Mouse (Mus musculus) E14TG2a.4 (cell line): ENCODE results near the gene Rcan3.

Experiments
- H3K27me3 ChIP-seq: 2 replicates; pipeline ENCODE4 v1.6.1; 2014; ENCODE audit warnings: low read length, control low read depth; ENCODE audit not compliant: insufficient read depth
- H3K36me3 ChIP-seq: 2 replicates; pipeline ENCODE4 v1.6.1; 2014; ENCODE audit warnings: low read length, control low read depth; ENCODE audit not compliant: insufficient read depth
- H3K4me1 ChIP-seq: replicated peaks from 2 replicates; pipeline ENCODE4 v1.6.1; 2014; ENCODE audit warnings: low read depth, low read length, control low read depth
- H3K4me3 ChIP-seq: replicated peaks from 2 replicates; pipeline ENCODE4 v1.5.1; 2014; ENCODE audit warnings: mild to moderate bottlenecking, low read length
- H3K9me3 ChIP-seq: 2 replicates; pipeline ENCODE4 v1.6.1; 2014; ENCODE audit warnings: low read length, control low read depth
- CTCF ChIP-seq: conservative IDR thresholded peaks from 2 replicates; pipeline ENCODE4 v1.5.1; 2014; ENCODE audit warnings: low read length
- NANOG ChIP-seq: IDR thresholded peaks from 2 replicates; pipeline ENCODE4 v1.6.1; 2014; ENCODE audit warnings: borderline replicate concordance, low read length, mixed read lengths
- POU5F1 ChIP-seq: IDR thresholded peaks from 2 replicates; pipeline ENCODE4 v1.6.1; 2014; ENCODE audit warnings: low read length, borderline replicate concordance

Gene Rcan3

DNA sequence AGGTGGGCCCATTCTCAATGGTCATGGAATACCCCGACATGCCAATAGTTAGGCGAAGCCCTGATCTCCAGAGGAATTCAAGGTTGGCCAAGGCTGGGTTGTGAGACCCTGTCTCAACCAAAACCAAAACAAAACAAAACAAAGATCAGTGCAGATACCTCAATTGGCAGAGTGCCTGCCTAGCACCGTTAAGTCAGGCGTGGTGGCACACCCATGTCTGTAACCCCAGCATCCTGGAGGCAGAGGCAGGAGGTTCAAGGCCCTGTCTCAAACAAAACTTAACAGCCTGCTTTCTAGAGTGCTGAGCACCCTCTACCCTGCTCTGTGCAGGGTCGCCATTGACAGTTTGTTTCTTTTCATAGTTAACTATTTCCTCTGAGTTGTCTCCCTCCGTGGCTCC, 42.6 kb downstream of the Rcan3 start:
- no peaks in the 10 kb centered on the region for H3K27me3 ChIP-seq
- H3K4me1 ChIP-seq, result peaks cover 45% of the 10 kb centered on the region
- H3K9me3 ChIP-seq, result peaks cover 7% of the 10 kb centered on the region
- no peak overlapping the region for H3K4me3 ChIP-seq
- no peaks in the 10 kb centered on the region for H3K36me3 ChIP-seq
- no peak for TF ChIP-seq NANOG
- TF ChIP-seq CTCF, result no peak
- no peak for TF ChIP-seq POU5F1

DNA sequence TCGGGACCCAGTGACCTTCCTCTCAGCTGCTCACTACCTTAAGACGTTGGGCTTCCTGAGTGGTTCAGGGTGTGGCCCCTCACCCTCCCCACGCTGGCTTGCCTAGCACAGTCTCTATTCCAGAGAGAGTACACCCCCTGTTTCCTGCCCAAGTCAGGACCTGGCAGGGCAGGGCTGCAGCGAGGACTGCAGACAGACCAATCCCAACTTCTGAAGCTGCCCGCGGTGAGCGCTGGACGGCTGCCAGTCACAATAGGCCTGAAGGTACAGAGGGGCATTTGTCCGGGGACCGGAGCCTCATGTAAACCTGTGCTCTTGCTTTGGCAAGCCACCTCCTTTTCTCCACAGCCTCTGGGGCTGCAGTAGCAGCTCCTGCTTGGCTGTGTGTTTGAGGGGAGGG, 48.0 kb downstream of the Rcan3 start:
- no peak for TF ChIP-seq NANOG
- no peak for TF ChIP-seq POU5F1
- no peak for TF ChIP-seq CTCF
- H3K4me1 ChIP-seq, result peaks cover 59% of the 10 kb centered on the region
- H3K36me3 ChIP-seq, result no peaks in the 10 kb centered on the region
- H3K4me3 ChIP-seq, result peak overlapping the region; percentile 48
- no peaks in the 10 kb centered on the region for H3K9me3 ChIP-seq
- 0 out of 2 replicates have a peak, but pooled peaks cover 3% of the 10 kb centered on the region for H3K27me3 ChIP-seq

DNA sequence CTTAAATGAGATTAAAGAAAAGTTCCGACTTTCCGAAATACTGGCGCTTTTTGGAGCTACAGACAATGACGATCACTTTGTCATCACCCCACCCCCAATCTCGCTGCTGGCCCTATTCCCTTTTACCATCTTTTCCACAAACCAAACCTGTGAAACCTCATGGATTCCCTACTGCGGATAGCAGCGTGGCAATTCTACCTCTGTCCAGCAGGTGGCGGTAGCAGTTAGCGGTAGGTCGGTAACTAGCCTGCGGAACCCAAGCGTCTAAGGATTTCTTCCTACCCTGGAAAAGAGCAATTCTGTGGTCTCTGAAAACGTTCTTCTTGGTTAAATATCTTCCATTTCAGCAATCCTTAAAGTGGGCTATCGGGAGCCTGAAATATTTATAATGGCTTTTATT, 51.3 kb downstream of the Rcan3 start:
- Histone ChIP-seq H3K4me3 (no peak overlapping the region), H3K27me3 (0 out of 2 replicates have a peak, but pooled peaks cover 3% of the 10 kb centered on the region), H3K36me3 (no peaks in the 10 kb centered on the region), H3K9me3 (no peaks in the 10 kb centered on the region), H3K4me1 (peaks cover 48% of the 10 kb centered on the region)
- TF ChIP-seq POU5F1 (no peak), NANOG (no peak), CTCF (peak; percentile 43)

DNA sequence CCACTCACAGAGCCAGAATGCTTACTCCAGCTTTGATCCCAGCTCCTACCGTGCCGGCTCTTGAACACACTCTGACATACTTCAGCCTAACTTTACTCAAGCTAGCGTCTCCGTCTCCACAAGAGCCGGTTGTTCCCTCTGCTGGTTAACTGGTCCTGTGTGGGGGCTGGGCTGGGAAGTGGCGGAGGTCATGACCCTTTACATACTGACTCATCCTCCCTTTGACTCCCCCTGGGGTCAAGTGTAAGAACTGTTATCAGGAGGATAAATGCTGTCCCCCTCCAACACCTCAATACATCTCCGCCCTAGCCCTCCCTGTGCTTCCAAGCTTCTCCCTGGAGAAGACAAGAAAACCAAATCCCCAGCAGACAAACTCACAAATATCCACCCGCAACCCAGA, 52.3 kb downstream of the Rcan3 start:
- Histone ChIP-seq H3K27me3 (0 out of 2 replicates have a peak, but pooled peaks cover 3% of the 10 kb centered on the region), H3K36me3 (no peaks in the 10 kb centered on the region), H3K9me3 (no peaks in the 10 kb centered on the region), H3K4me3 (0 out of 2 replicates have a peak overlapping the region, but pooled peaks have one; percentile 13), H3K4me1 (peaks cover 47% of the 10 kb centered on the region)
- TF ChIP-seq CTCF (peak; percentile 42), NANOG (no peak), POU5F1 (no peak)

DNA sequence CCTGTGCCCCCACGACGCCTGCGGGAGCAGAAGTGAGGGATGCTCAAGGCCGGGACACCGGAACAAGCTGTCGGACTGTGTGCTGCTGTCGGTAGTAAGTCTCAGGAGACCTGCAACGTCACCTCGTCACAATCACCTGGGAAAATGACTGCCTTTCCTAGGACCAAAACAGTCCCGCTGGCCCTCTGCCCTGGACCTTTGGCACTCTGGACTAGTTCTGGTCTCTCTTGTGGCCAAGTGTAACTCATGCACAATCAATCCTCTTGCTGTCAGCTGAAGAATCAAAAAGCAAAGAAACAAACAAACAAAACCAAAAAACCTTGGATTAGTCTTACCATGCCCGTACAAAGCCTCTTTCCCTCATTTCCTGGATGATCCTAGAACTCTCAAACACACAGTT, 56.4 kb downstream of the Rcan3 start:
- Histone ChIP-seq H3K4me1 (peaks cover 16% of the 10 kb centered on the region), H3K9me3 (no peaks in the 10 kb centered on the region), H3K4me3 (no peak overlapping the region), H3K36me3 (no peaks in the 10 kb centered on the region), H3K27me3 (no peaks in the 10 kb centered on the region)
- TF ChIP-seq POU5F1 (no peak), NANOG (no peak), CTCF (no peak)

DNA sequence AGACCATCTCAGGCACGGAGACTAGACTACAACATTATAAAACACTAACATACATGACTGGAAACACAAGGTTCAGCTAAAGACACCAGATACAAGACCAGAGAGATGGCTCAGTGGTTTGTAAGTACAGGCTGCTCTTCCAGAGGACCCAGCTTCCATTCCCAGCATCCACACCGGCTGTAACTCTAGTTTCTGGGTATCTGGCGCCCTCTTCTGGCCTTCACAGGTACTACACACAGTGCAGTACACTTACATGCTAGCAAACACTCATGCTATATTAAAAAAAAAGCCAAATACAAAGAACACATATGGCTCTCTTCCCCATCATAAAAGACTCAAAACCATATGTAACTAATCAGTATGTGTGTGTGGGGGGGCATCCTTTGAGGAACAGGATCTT, 58.2 kb downstream of the Rcan3 start:
- peaks cover 3% of the 10 kb centered on the region; the same call in 1 of the 2 replicates for H3K4me1 ChIP-seq
- no peaks in the 10 kb centered on the region for H3K36me3 ChIP-seq
- H3K9me3 ChIP-seq, result no peaks in the 10 kb centered on the region
- H3K27me3 ChIP-seq, result no peaks in the 10 kb centered on the region
- TF ChIP-seq CTCF (peak; percentile 61), POU5F1 (no peak), NANOG (no peak)
- H3K4me3 ChIP-seq, result no peak overlapping the region

DNA sequence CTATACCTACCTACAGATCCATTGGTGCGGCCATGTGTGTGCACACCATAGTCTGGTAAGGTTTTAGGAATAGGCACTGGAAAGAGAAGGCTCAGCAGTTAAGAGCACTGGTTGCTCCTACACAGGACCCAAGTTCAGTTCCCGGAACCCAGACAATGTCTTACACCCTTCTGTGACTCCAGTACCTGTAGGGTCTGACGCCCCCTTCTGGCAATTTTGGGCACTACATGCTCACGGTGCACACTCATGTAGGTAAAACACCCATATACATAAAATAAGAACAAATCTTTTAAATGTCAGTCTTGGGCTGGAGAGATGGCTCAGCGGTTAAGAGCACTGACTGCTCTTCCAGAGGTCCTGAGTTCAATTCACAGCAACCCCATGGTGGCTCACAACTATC, 60.4 kb downstream of the Rcan3 start:
- Histone ChIP-seq H3K36me3 (no peaks in the 10 kb centered on the region), H3K4me3 (no peak overlapping the region), H3K27me3 (no peaks in the 10 kb centered on the region), H3K9me3 (peaks cover 12% of the 10 kb centered on the region), H3K4me1 (no peaks in the 10 kb centered on the region)
- no peak for TF ChIP-seq POU5F1
- TF ChIP-seq CTCF, result peak; percentile 79
- no peak for TF ChIP-seq NANOG

DNA sequence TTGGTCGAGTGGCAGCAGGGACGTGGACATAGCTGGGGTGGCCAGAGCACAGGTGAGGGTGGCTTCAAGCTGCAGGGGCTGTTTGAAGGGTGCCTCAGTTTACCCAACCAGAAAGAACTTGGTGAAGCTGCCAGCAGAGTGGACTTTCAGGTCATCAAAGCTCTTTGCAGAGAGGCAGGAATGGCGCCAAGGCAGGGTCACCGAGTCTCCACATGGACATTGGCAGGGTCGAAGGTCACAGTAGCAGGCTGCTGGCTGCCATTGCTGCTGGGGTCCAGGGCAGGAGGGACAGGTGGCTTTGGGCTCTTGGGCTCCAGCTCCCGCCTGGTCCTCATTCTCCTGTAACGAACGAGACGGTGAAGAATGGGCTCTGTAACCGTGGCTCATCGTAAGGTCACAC, 63.3 kb downstream of the Rcan3 start:
- Histone ChIP-seq H3K4me1 (no peaks in the 10 kb centered on the region), H3K9me3 (peaks cover 40% of the 10 kb centered on the region), H3K4me3 (no peak overlapping the region), H3K27me3 (no peaks in the 10 kb centered on the region), H3K36me3 (0 out of 2 replicates have a peak, but pooled peaks cover 2% of the 10 kb centered on the region)
- TF ChIP-seq NANOG (no peak), CTCF (no peak), POU5F1 (no peak)

DNA sequence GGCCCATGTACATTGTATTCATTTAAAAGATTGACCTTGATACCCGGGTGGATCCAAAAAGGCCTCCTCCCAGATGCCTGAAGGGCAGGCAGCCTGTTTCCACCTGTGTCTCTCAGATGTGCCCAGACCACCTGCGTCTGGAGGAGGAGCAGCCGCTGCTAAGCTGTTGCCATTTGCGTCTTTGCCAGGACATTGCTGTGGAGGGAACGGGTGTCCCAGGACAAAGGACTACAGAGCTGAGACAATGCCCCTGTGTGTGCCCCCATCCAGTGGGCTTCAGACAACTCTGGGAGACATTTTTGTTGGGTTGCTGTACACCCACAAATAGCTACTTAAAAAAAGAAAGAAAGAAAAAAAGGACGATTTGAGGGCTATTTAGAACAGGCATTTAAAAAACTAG, 70.8 kb downstream of the Rcan3 start:
- TF ChIP-seq POU5F1 (no peak), NANOG (no peak), CTCF (no peak)
- H3K4me3 ChIP-seq, result no peak overlapping the region
- H3K4me1 ChIP-seq, result peaks cover 20% of the 10 kb centered on the region
- 0 out of 2 replicates have a peak, but pooled peaks cover under 1% of the 10 kb centered on the region for H3K36me3 ChIP-seq
- no peaks in the 10 kb centered on the region for H3K27me3 ChIP-seq
- H3K9me3 ChIP-seq, result peaks cover 27% of the 10 kb centered on the region
